Mouse (Mus musculus) limb, embryonic 11.5 days (tissue): ENCODE data around the gene Gpr62. TPM values are rescaled to one million over a fixed set of nuclear protein-coding genes. Genes with fewer than 3 reads are reported as not detected.
A peak's percentile ranks its signal among the peaks of the same experiment; 100 is the strongest.
"Not testable (repeated sequence)": the region's sequence is repeated elsewhere in the genome, so short reads cannot be mapped to it uniquely, and the experiment has no call there.

ENCODE experiments used
- ATAC-seq: fragments of 200-750 bp; cut with Nextera tagmentation; 2 replicates; pipeline ENCODE4 v1.8.0; 2017; ENCODE audit warnings: low read depth; ENCODE audit not compliant: insufficient number of reproducible peaks, low FRiP score, low TSS enrichment
- DNase-seq: peaks from one replicate; pipeline ENCODE4 v3.0.0-alpha.2; 2015; ENCODE audit warnings: low spot score
- H3K27ac ChIP-seq: fragments of 300-500 bp; sonication (generic); replicated peaks from 2 replicates; pipeline ENCODE4 v1.5.1; 2014; ENCODE audit warnings: low read depth, mild to moderate bottlenecking, low read length
- H3K27me3 ChIP-seq: fragments of 300-500 bp; sonication (generic); 2 replicates; pipeline ENCODE4 v1.6.1; 2014; ENCODE audit warnings: mild to moderate bottlenecking, low read length, mixed read lengths; ENCODE audit not compliant: control insufficient read depth, insufficient read depth
- H3K36me3 ChIP-seq: fragments of 300-500 bp; sonication (generic); 2 replicates; pipeline ENCODE4 v1.6.1; 2014; ENCODE audit warnings: mild to moderate bottlenecking, low read length, moderate library complexity, mixed read lengths; ENCODE audit not compliant: control insufficient read depth, insufficient read depth
- H3K4me1 ChIP-seq: fragments of 300-500 bp; sonication (generic); 2 replicates; pipeline ENCODE4 v1.6.1; 2014; ENCODE audit warnings: low read length, mixed read lengths; ENCODE audit not compliant: control insufficient read depth, insufficient read depth
- H3K4me2 ChIP-seq: fragments of 300-500 bp; sonication (generic); 2 replicates; pipeline ENCODE4 v1.6.1; 2014; ENCODE audit warnings: low read depth, mild to moderate bottlenecking, moderate library complexity; ENCODE audit not compliant: severe bottlenecking
- H3K4me3 ChIP-seq: fragments of 300-500 bp; sonication (generic); 2 replicates; pipeline ENCODE4 v1.5.1; 2014; ENCODE audit warnings: low read depth, low read length
- H3K9ac ChIP-seq: fragments of 300-500 bp; sonication (generic); 2 replicates; pipeline ENCODE4 v1.6.1; 2014; ENCODE audit warnings: mild to moderate bottlenecking, low read length
- H3K9me3 ChIP-seq: fragments of 300-500 bp; sonication (generic); 2 replicates; pipeline ENCODE4 v1.6.1; 2016; ENCODE audit warnings: low read length; ENCODE audit not compliant: control insufficient read depth
- WGBS: fragments of 180-500 bp; shearing (Covaris S2); extraction: QIAGEN DNeasy Blood & Tissue Kit; methylation state at CpG from one replicate; pipeline ENCODE4 v1.1.7; 2014; 5-methylcytosine and 5-hydroxymethylcytosine counted together
- polyA plus RNA-seq: library from polyadenylated mRNA; unstranded; fragments of >200 nt; fragmentation: Nextera tagmentation; extraction: Ambion mirVana; gene quantifications from 2 replicates; pipeline ENCODE4 v1.2.1, GENCODE M21; 2014

The Gpr62 gene
- polyA plus RNA-seq, 1 experiment from 2014 or later: 0.24 TPM

DNA sequence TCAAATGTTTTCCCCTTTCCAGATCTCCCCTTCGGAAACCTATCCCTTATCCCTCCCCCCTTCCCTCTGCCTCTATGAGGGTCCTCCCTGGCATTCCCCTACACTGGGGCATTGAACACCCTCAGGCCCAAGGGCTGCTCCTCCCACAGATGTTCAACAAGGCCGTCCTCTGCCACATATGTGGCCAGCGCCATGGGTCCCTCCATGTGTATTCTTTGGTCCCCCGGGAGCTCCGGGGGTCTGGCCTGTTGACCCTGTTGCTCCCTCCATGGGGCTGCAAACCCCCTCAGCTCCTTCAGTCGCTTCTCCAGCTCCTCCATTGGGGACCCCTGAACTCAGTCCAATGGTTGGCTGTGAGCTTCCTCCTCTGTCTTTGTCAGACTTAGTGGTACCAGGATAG is 21.9 kb upstream of the Gpr62 start:
- H3K9me3 ChIP-seq, H3K27ac ChIP-seq, H3K4me3 ChIP-seq, H3K27me3 ChIP-seq, ATAC-seq, DNase-seq, H3K4me2 ChIP-seq, H3K9ac ChIP-seq, H3K4me1 ChIP-seq: not testable (repeated sequence)
- WGBS: 85% methylated on average over 6 of the region's 6 CpGs
- H3K36me3 ChIP-seq: peaks cover 16% of the 10 kb centered on the region

DNA sequence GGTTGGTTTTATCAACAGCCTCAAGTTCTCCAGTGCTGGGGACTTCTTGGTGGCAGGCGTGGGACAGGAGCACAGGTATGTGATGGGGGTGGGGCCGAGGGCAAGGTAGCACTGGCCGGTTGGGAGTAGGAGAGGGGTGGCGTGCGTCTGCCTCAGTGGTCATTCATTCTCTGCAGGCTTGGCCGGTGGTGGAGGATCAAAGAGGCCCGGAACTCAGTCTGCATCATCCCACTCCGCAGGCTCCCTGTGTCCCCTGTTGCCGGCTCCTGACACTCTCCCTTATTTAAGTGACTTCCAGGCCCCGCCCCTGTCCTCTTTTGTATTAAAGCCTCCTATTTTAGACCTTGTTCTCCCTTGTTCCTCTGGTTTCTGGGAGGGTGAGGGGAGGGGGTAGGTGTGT is 19.3 kb upstream of the Gpr62 start:
- no peak overlapping the region for H3K9ac ChIP-seq
- 88% methylated on average over 10 of the region's 10 CpGs for WGBS
- H3K36me3 ChIP-seq: peaks cover 22% of the 10 kb centered on the region

DNA sequence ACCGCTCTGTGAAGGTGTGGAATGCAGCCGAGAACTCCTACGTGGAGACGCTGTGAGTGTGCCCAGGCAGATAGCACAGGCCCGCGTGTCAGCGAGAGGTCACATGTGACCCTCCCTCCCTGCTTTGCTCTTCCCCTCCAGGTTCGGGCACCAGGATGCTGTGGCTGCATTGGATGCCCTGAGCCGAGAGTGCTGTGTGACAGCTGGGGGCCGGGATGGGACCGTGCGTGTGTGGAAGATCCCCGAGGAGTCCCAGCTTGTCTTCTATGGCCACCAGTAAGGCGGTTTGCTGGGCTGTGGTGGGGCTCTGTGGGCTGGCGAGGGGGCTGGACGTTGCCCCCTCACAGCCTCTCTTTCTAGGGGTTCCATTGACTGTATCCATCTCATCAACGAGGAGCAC is 17.9 kb upstream of the Gpr62 start:
- ATAC-seq (no peak), DNase-seq (no peak)
- Histone ChIP-seq H3K36me3 (peaks cover 22% of the 10 kb centered on the region), H3K4me1 (no peaks in the 10 kb centered on the region), H3K27me3 (no peaks in the 10 kb centered on the region), H3K4me3 (no peak overlapping the region), H3K9ac (no peak overlapping the region), H3K9me3 (no peaks in the 10 kb centered on the region), H3K27ac (no peak overlapping the region), H3K4me2 (no peak overlapping the region)
- WGBS: 92% methylated on average over 17 of the region's 17 CpGs

More for the DNA sequence above, 19.3 kb upstream of the Gpr62 start:
- H3K4me2 ChIP-seq: no peak overlapping the region
- ATAC-seq: no peak
- no peaks in the 10 kb centered on the region for H3K9me3 ChIP-seq
- DNase-seq: no peak
- H3K4me1 ChIP-seq: no peaks in the 10 kb centered on the region
- H3K4me3 ChIP-seq: no peak overlapping the region
- H3K27ac ChIP-seq: no peak overlapping the region
- H3K27me3 ChIP-seq: no peaks in the 10 kb centered on the region

DNA sequence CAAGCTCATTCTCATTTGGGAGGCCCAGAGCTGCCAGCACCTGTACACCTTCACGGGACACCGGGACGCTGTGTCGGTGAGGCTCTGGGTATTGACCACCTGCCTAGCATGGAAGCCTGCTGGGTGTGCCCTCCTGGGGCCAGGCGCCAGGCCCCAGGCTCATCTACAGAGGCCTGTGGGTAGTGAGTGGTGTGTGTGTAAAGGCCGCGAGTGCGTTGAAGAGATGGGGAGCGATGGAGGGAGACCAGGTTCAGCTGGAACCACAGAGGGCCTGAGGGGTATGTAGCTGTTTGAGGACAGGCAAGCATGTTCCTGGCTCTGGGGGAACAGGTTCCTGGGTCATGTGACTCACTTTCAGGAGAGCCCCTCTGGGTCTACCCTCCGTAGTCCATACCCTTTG is 17.4 kb upstream of the Gpr62 start:
- Histone ChIP-seq H3K9me3 (no peaks in the 10 kb centered on the region), H3K36me3 (peaks cover 22% of the 10 kb centered on the region), H3K4me3 (no peak overlapping the region), H3K9ac (no peak overlapping the region), H3K27ac (no peak overlapping the region), H3K4me1 (peaks cover 2% of the 10 kb centered on the region; the same call in 1 of the 2 replicates), H3K4me2 (no peak overlapping the region), H3K27me3 (no peaks in the 10 kb centered on the region)
- DNase-seq: no peak
- WGBS: 95% methylated on average over 10 of the region's 10 CpGs
- ATAC-seq: no peak

DNA sequence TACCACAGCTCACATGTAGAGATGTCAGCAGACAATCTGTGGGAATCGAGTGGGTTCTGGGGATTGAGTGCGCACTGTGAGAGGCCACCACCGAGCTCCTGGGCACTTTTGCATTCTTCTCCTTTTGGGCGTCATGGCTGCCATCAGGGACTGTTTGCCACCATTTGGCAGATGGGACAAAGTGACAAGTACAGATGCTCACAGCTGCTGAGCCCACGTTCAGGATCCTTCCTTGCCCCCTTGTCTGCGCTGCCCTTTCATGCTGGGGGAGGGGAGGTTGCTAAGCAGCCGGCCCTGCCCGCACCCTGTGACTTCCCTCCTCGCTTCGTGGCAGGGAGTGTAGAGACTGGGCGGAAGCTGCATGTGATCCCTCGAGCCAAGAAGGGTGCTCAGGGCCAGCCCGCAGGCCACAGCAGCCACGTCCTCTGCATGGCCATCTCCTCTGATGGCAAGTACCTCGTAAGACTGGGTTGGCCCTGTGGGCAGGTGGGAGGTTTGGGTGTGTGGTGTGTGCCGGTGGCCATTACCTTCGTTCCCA is 16.9 kb upstream of the Gpr62 start:
- H3K9ac ChIP-seq: no peak overlapping the region

DNA sequence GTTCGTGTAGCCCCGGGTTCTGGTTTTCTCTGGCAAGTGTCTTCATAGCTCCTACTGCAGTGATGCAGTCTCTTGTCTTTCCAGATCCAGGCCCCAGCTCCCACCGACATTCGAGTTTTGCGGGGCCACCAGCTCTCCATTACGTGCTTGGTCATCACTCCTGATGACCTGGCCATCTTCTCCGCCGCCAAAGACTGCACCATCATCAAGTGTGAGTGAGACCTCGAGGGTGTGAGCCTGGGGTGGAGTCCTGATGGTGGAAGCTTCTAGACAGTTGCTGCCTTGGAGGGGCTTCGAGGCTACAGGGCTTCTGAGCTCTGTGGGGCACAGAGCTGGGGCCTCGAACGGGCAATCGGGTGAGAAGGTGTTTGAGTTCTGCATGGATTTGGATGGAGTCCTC is 15.9 kb upstream of the Gpr62 start:
- Histone ChIP-seq H3K27me3 (no peaks in the 10 kb centered on the region), H3K27ac (no peak overlapping the region), H3K36me3 (peaks cover 22% of the 10 kb centered on the region), H3K4me2 (no peak overlapping the region), H3K9me3 (no peaks in the 10 kb centered on the region), H3K4me1 (peaks cover 8% of the 10 kb centered on the region; the same call in 1 of the 2 replicates), H3K4me3 (no peak overlapping the region), H3K9ac (no peak overlapping the region)
- ATAC-seq (no peak), DNase-seq (no peak)
- 91% methylated on average over 13 of the region's 13 CpGs for whole genome bisulfite sequencing

More for the DNA sequence above, 16.9 kb upstream of the Gpr62 start:
- H3K4me2 ChIP-seq: no peak overlapping the region
- peaks cover 22% of the 10 kb centered on the region for H3K36me3 ChIP-seq
- H3K9me3 ChIP-seq: no peaks in the 10 kb centered on the region
- 88% methylated on average over 17 of the region's 17 CpGs for WGBS
- no peak overlapping the region for H3K4me3 ChIP-seq
- H3K27ac ChIP-seq: no peak overlapping the region
- no peak for ATAC-seq
- no peak for DNase-seq
- peaks cover 7% of the 10 kb centered on the region; the same call in 1 of the 2 replicates for H3K4me1 ChIP-seq
- no peaks in the 10 kb centered on the region for H3K27me3 ChIP-seq

DNA sequence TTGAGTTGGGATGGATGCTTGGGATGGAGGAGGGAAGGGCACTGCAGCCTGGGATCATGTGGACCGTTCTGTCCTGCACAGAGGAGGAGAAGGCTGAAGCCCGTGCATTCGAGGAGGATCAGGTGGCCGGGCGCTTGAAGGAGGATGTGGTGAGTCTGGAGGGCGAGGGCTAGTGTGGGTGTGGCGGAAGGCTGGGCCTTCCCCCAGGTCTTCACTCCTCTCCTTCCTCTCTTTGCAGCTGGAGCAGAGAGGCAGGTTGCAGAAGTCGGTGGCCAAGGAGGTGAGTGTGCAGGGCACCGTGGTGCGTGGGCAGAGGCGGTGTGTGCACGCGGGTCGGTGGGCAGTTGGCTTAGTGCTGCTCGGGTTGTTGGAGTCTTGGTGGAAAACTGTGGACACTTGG is 15.3 kb upstream of the Gpr62 start:
- Histone ChIP-seq H3K4me1 (peaks cover 8% of the 10 kb centered on the region), H3K4me3 (no peak overlapping the region), H3K9me3 (no peaks in the 10 kb centered on the region), H3K36me3 (peaks cover 22% of the 10 kb centered on the region), H3K9ac (no peak overlapping the region), H3K27ac (no peak overlapping the region), H3K27me3 (no peaks in the 10 kb centered on the region), H3K4me2 (no peak overlapping the region)
- DNase-seq: no peak
- WGBS: 94% methylated on average over 15 of the region's 15 CpGs
- no peak for ATAC-seq

DNA sequence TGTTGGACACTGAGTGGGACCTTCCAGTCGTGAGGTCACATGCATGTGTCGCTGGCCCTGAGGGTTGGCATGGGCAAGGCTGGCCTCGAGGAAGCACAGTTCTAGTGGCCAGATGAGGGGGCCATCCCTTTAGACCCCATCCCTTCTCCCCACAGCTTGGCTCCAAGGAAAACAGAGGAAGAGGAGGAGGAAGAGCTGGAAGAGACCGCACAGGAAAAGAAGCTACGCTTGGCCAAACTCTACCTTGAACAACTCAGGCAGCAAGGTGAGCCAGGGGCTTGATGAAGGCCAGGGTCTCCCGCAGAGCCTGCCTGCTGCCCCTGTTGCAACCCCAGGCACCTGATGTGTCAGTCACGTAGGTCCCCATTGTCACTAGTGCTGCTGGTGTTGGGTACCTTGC is 14.8 kb upstream of the Gpr62 start:
- no peak overlapping the region for H3K9ac ChIP-seq
- DNase-seq (no peak), ATAC-seq (no peak)
- no peaks in the 10 kb centered on the region for H3K9me3 ChIP-seq
- peaks cover 22% of the 10 kb centered on the region for H3K36me3 ChIP-seq
- no peaks in the 10 kb centered on the region for H3K27me3 ChIP-seq
- no peak overlapping the region for H3K27ac ChIP-seq
- peaks cover 11% of the 10 kb centered on the region for H3K4me1 ChIP-seq
- 96% methylated on average over 7 of the region's 7 CpGs for WGBS
- H3K4me3 ChIP-seq: no peak overlapping the region
- H3K4me2 ChIP-seq: no peak overlapping the region

DNA sequence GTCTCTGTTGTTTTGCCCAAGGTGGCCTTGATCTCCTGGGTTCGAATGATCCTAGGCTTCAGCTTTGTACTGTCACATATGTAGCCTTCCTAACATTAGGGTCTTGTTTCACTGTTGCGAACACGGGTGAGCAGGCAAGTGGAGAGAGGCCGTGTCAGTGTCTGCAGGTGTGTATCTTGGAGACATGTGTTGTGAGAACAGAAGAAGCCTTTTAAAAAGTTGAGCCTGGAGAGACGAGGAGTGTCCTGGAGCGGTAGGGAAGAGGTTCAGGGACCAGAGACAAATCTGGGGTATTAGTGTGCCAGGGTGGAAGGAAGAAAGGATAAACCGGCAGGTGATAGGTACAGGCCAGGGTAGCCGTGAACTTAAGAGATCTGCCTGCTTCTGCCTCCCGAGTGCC is 12.4 kb upstream of the Gpr62 start:
- no peaks in the 10 kb centered on the region for H3K27me3 ChIP-seq
- H3K9ac ChIP-seq: 0 out of 2 replicates have a peak overlapping the region, but pooled peaks have one; percentile 69
- H3K27ac ChIP-seq: no peak overlapping the region
- ATAC-seq (no peak), DNase-seq (no peak)
- WGBS: 84% methylated on average over 9 of the region's 9 CpGs
- H3K4me1 ChIP-seq: peaks cover 11% of the 10 kb centered on the region
- no peaks in the 10 kb centered on the region for H3K9me3 ChIP-seq
- peak overlapping the region; percentile 95 for H3K4me2 ChIP-seq
- peak overlapping the region; percentile 80 for H3K4me3 ChIP-seq
- H3K36me3 ChIP-seq: peaks cover 8% of the 10 kb centered on the region; the same call in 1 of the 2 replicates
